Mouse (Mus musculus): ENCODE results near the gene Zic4.
A peak's percentile ranks its signal among the peaks of the same experiment; 100 is the strongest.

The Zic4 gene

GRCm38 (mm10) chr9:91404905-91405752, 42.9 kb downstream of the Zic4 start:
- peak; percentile 36 to 58 for DNase-seq

GRCm38 (mm10) chr9:91405753-91406178, 43.6 kb downstream of the Zic4 start:
- peak; percentile 59 to 68 for DNase-seq

- DNase-seq, result no peak
These were observed 44.1 kb downstream of the Zic4 start for GRCm38 (mm10) chr9:91406258-91406763.

- DNase-seq, result no peak
These were observed 47.6 kb downstream of the Zic4 start for GRCm38 (mm10) chr9:91409771-91410170.

- no peak for DNase-seq
These were observed 51.9 kb downstream of the Zic4 start for GRCm38 (mm10) chr9:91414007-91414661.

GRCm38 (mm10) chr9:91420441-91420840, 58.2 kb downstream of the Zic4 start:
- DNase-seq, result peak in 1 of 2 experiments; percentile 20

Data from cerebellum, adult 18-20 months (tissue).